Mouse (Mus musculus) heart, postnatal 36 days (tissue): ENCODE measurements around the gene Arfgap1. TPM values are rescaled to one million over a fixed set of nuclear protein-coding genes. Genes with fewer than 3 reads are reported as not detected.
A peak's percentile ranks its signal among the peaks of the same experiment; 100 is the strongest.

Source experiments
- DNase-seq, 2 experiments: peaks; one replicate each; pipeline ENCODE4 v3.0.0; 2021 to 2022
- intact Hi-C: fragments of 180-260 bp; cut with DNase I; formaldehyde crosslinking; loops from one replicate; pipeline ENCODE4 v1.15.1; 2025
- total RNA-seq, 2 experiments: library from RNA; stranded (reverse); gene quantifications; 2 replicates each; pipeline ENCODE4 v1.2.3; 2021

Arfgap1 gene
- total RNA-seq = 10 to 100 TPM; 31.2 to 37.0 TPM

DNA sequence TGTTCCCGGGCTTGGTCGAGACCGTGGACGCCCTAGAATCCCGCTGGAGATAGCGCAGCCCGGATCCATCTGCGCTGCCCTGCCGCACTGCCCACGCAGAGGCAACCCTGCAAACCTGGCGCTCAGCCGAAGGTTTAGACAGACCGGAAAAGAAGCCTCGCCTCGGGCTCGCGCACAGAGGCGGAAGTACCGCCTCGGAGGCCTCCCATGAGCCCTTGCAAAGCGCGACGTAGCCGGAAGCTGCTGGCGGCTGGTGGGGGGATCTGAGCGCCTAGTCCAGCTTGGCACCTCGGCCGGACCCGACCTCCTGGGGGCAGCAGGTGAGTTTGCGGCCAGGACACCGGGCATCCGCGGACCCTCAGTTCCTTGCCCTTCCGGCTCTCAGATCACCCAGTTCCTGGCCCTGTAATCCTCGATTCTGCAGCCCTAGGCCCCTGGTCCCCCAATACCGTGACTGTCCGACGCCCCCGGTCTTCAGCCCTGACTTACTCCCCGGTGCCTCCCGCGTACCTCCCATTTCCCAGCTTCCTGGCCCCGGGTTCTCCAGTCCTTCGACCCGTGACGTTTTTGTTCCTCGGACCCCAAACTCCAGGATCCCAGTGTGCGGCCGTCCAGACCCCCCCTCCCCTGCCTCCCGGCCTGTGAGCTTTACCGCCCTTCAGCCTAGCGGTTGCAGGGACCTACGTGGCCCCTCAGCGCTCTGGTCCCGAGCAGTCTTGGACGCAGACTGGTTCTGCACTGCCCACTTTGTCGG is at the start of gene Arfgap1:
Arfgap1 (plus strand) TSS at position 216 of the 754 bp plus-strand sequence.
- intact Hi-C loops = no loop called here
- DNase-seq = peak; percentile 93 to 94

DNA sequence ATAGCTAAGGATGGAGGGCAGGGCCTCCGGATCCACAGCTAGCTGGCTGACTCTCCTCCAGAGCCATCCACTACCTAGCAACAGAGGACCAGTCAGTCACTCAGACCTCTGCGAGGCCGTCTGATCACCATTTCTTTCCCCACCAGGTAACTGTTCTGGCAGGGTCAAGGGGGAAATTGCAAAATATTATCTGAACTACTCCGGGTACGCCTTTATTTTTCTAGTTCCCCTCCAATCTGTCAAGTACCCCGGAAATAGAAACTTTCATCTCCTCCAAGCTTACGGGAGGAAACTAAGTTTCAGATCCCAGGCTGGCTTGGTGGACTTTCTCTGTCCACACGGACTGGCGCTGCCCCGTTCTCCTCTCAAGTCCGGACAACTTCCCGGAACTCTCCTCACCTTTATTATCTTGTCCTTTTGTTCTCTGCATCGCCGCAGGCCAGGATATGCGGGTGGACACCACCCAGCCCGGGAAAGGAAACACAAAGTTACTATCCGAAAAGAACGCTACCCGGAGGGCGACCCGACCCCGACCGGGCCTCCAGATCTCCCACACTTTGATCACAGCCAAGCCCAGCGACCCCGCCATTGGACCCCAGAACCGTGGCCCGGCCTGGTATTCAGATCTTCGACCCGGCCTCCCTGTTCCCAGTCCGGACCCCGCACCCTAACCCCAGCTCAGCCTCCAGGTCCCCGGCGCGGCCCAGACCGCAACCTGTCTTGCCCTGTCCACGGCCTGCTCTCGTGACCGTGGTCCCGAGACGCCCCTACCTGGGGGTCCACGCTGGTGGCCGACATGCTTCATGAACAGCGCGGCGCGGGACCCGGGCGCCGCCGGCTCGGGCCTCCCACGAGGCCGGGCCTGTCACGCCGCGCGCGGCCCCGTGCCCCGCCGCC is 46.9 kb upstream of the Arfgap1 start:
- no peak for DNase-seq
- intact Hi-C loops = no loop called here

DNA sequence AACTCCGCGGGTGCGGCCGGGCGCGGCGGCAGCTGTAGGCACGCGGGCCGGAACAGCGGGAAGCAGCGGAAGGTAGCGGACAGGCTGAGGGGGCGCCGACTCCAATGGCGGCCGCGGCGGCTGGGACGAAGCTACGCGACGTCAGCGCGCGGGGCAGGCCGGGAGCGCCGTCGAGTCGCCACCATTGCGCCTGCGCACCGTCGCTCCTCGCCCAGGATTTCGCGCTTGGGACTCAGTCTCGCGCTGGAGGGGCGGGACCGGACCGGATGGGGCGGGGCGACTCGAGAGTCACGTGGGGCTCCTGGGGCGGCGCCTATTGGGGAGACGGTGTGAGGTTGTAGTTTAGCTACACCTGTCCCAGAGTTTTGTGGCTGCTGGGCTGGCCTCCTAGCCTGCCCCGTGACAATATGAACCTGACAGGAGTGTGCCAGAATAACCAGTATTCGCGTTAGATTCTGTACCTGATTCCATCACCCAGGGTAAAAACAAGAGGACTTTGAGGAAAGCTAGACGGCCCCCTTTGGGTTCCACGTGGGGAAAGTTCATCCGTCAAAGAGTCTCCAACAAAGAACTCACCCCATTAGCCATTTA is 46.1 kb upstream of the Arfgap1 start, which contains the start of gene Ythdf1:
Ythdf1 (minus strand) TSS at position 140 of the 591 bp plus-strand sequence.
- intact Hi-C loops = no loop called here
- peak; percentile 97 to 99 for DNase-seq

DNA sequence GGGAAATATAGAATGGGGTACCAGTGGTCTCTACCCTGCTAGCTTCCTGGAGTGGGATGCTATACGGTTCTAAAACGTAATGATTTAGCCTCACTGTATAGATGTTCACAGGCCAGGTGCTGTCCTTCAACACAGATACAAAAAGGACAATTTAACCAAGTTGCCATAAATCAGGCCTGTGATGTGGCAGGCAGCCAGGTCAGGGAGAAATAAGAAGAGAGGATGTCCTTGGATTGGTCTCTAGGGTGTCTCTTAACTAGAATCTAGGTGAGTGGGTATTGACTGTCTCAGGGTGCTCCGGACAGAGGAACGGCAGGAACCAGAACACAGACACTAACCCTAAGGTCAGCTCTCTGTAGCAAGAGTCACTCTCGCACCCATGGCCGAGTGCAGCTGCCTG is 44.3 kb upstream of the Arfgap1 start:
- DNase-seq = no peak
- intact Hi-C loops = no loop called here

DNA sequence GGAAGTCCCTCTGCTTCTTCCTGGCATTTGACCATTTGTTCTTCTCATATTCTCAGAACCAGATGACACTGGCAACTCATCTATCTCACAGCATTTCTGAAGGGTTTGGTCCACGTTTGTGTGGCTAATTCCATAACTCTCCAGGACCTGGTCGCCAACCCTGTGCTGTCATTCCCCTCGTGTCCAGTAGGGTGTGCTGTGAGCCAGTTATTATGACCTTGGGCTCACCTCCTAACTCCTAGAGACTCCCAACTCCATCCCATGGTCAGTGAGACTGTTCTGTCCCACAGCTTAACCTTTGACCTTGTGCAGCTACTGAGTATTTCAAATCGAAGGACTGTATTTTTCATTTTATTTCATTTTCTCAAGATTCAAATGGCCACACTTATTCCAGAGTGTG is 41.8 kb upstream of the Arfgap1 start:
- intact Hi-C loops = loop anchor here (1.0 to 2.0 kb wide), 3 partner anchors 39 to 148 kb away; no protein-coding TSS in a partner anchor
- DNase-seq = peak; percentile 76 to 83

DNA sequence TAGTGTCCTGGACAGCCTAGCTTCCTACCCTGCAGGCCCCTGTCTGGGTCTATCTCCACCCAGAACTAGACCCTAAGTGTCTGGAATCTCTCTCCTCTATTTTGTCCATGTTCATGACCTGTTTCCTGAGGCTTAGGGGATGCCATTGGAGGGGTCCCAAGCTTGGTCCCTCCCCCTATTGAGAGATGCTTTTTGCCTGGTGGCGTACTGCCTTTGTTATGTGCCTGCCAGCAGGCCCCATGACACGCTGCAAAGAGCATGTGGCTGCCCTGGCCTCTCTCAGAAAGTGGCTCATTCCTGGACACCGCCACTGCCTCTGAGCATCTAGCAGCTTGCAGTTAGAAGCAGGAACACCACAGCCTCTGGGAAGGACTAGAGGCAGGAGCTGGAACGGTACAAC is 38.3 kb upstream of the Arfgap1 start, which contains the start of gene Birc7:
Birc7 (plus strand) TSS at position 301 of the 400 bp plus-strand sequence.
- intact Hi-C loops = no loop called here
- DNase-seq = no peak

DNA sequence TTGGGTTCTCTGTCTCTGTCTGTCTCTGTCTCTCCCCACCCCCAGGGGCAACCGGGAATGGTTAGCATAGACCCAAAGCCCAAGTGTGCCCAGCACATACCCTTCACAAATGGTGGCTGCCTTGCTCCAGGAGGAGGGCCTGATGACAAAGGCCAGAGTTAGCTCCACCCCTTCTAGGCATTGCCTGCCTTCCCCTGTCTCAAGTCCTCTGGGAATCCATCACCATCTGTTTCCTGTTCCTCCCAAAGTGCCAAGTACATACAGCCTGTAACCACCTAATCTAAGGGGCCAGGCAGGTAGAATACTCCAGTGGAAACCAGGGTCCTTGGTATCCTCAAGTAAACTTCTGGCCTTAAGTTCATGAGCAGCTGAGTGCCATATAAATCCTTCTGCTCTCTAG is 34.6 kb upstream of the Arfgap1 start:
- intact Hi-C loops = no loop called here
- no peak for DNase-seq

DNA sequence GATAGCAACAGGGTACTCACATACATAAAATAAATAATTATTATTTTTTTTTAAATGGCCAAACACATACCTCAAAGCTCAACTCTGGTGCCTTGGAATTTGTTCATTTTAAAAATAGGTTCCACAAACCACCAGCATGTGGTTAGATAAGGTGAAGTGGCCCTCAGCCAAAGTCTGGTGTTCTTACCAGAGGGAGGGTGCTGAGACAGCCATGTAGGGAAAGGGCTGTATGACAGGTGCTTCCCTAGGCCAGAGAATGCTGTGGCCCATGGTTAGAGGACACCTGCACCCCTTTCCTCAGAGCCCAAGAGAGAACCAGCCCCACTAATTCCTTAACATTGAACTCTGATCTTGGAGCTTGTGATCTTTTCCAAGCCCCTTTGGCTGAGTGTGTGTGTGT is 26.8 kb upstream of the Arfgap1 start:
- intact Hi-C loops = no loop called here
- no peak for DNase-seq

DNA sequence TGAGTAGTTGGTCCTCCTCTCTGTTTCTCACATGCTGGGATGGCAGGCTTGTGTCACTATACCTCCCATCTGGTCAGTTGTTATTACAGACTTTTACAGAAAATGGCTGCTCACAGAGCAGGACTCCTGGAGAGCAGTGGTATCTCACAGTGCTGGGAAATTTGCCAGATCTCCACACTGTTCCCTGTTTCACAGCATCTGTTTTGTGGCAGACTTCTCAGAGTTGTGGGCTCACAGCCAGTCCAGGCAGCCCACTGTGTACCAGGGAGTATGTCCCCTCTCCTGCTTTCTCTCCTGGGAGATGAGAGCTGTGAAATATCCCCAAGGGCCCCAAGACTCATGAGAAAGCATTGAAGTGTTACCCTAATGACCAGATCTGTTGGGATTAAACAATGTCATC is 25.2 kb upstream of the Arfgap1 start:
- intact Hi-C loops = no loop called here
- DNase-seq = no peak

DNA sequence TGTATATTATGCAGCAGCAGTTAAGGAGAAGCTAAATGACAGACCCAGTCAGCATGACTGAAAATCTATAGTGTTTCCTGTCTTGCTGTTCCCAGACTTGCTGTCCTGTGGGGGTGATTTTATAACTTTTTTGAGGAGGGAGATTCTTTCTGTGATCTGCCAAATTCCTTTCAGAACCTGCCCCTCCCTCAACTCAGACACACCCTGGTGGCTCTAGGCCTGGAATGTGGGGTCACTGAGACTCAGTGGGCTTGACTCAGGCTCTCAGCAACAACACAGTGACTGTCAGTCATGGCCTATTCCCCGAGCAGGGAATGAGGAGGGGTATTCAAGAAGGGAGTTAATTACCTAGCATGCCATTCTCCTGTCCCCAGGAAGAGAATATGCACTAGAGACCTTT is 17.1 kb upstream of the Arfgap1 start:
- intact Hi-C loops = no loop called here

DNA sequence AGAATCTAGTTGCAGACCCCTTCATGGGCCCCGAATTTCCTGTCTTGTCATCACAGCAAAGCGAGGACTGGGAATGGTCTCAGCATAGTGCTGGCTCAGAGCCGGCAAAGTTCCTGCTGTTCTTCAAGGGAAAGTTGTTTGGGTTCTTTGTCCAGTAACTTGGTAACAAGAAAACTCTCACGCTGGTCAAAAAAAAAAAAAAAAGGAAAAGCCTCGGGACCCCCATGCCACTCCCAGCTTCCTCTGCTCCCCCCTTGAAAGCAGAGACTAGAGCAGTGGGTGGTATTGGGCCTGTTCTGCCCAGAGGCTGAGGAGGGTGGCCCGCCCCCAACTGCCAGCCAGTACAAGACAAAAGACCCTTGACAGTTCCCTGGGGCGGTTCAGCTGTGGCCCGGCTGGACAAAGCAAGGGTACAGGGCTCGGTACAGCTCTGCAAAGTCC is 14.3 kb upstream of the Arfgap1 start:
- intact Hi-C loops = no loop called here
- no peak for DNase-seq

More for the DNA sequence above, 17.1 kb upstream of the Arfgap1 start:
- no peak for DNase-seq

DNA sequence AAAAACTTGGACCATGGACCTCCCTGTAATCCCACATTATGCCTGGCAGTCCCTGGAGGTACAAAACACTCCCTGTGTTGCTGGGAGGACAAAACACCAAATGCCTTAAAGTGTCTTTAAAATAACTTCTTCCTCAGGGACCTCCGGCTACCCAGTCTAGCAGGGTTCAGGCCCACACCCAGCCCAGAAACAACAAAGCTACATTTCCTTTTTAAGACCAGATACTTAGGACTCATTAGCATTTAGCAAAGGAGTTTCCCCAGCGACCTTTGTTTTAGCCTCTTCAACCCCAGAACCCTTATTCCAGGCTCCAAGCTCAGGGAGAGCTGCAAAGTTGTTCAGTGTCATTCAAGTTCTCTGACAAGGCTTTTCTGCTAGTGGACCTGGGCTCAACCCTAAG is 13.4 kb upstream of the Arfgap1 start:
- no peak for DNase-seq
- intact Hi-C loops = no loop called here

DNA sequence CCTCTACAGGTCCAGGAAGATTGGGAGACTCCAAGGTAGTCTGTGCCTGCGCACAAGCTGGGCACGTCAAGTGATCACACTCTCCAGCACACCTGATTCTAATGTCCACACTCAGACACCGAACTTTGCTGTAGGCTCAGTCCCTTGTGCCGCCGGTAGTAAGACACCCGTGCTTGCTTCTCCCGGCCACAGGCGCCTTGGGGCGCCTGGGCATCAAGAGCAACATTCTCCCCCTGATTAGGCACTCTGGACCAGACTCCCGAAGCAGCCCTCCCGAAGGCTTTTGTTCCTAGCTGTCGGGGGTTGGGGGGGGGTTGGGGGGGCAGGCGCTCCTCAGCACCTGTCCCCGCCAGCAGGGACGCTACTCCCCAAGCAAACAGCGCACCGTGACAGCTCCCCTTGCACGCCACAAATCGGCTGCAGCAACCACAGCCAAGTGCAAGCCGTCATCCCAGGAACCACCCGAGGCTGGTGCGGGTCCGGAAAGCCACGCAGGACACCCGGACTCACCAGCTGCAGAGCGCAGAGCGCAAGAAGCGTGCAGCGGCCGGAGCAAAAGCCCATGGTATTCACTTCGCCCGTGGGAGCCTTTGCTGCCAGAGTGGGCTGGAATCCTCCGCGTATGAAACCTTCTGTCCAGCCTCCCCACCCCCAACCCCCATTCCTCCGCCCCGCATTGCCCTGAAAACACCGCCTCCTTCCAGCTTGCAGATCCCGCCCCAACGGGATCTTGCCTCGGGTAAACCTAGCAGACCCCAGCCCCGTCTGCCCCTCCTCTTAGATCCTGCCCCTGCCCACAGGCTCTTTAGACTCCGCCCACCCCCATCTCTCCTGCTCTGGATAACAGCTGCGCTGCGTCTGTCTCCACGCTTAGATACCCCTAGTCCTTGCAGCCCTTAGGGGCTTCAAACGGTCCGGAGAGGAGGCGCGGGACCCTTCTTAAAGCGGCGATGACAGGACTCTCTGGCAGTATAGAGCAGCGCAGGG is 12.7 kb upstream of the Arfgap1 start, which contains the start of gene Nkain4:
Nkain4 (minus strand) TSS at position 639 of the 987 bp plus-strand sequence.
- intact Hi-C loops = no loop called here
- DNase-seq = peak in 1 of 2 experiments; percentile 20

DNA sequence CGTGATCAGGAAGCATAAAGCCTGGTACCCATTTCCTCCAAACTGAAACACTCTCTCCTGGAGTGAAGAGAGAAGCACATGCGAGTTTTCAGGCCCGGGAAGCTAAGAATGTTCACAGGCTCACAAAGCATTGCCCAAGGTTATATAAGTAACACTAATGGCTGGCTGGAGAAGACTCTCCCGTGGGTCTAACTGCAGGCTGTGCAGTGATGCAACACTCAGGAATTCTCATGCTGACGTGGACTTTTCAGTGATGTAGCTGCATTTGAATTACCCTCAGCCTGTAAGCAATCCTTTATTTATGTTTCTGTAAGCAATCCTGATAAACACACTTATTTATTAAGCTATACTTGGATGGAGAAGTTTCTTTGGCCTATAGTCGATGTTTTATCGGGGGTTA is 7.4 kb upstream of the Arfgap1 start:
- intact Hi-C loops = loop anchor here (5.0 kb wide), 1 partner anchor 152 kb away; no protein-coding TSS in a partner anchor
- no peak for DNase-seq

DNA sequence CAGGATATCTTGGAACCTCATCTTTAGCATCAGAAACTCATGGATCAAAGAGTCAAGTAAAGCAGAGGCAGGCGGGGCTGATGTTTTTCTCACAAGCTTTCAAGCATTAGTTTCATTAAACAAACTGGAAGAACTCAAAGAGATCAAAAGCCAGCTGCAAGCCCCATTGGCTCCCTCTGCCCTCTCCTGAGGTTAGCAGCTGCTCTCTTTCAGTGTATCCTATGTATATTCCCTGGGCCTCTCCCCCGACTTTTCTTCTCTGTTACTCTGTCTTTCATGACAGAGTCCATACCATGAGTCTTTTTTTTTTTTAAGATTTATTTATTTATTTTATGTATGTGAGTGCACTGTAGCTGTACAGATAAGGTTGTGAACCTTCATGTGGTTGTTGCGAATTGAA is 6.8 kb upstream of the Arfgap1 start:
- DNase-seq = no peak
- intact Hi-C loops = loop anchor here (5.0 kb wide), 1 partner anchor 153 kb away; no protein-coding TSS in a partner anchor

DNA sequence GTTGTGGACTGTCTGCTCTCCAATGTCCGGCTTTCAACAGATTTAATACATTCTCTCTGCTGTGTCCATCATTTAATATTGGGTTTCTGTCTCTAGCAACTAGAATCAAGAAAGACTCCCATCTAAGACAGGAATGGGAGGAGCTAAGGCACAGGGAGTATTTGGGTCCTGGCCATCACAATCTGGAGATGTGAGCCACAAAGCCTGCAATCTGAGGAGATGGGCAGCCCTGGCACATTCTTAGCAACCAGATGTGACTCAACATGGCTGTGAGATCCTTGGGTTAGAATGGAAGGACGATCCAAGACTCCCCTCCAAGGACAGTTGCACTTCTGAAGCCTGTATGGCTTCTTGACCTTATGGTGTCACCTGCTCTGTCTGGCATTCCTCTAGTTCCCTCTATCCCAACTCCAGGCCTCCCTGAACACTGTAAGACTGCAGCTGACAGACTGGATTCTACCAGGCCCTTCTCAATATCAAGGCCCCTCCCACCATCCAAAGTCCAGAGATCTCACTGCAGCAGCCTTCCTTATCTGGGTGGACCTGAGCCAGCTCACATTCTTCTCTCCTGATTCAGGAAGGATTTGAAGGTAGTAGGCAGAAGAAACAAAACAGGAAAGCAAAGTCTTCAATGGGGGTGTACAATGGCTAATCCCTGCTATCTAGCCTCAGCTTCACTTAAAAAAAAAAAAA is 4.3 kb upstream of the Arfgap1 start:
- intact Hi-C loops = loop anchor here (5.0 kb wide), 1 partner anchor 155 kb away; no protein-coding TSS in a partner anchor
- no peak for DNase-seq

DNA sequence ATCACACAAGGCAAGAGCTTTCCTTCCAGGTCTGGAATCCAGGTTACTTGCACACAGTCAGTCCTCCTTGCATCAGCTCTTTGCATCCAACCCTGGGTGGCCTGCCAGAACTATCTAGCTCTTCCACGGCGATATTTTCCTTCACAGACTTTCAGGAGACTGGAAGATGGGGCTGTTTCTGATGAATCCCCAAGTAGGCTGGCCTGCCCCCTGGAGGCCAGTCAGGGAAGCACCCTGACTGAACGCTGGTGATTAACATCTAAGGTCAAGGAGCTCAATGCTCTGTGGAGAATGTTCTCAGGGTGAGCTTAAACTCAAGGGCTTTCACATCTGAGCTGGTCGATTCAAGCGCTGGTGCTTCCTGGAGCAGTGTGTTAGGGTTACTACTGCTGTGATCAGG is 3.1 kb upstream of the Arfgap1 start:
- intact Hi-C loops = loop anchor here (1.0 to 5.0 kb wide), 2 partner anchors 39 to 157 kb away; no protein-coding TSS in a partner anchor
- peak; percentile 75 to 82 for DNase-seq

DNA sequence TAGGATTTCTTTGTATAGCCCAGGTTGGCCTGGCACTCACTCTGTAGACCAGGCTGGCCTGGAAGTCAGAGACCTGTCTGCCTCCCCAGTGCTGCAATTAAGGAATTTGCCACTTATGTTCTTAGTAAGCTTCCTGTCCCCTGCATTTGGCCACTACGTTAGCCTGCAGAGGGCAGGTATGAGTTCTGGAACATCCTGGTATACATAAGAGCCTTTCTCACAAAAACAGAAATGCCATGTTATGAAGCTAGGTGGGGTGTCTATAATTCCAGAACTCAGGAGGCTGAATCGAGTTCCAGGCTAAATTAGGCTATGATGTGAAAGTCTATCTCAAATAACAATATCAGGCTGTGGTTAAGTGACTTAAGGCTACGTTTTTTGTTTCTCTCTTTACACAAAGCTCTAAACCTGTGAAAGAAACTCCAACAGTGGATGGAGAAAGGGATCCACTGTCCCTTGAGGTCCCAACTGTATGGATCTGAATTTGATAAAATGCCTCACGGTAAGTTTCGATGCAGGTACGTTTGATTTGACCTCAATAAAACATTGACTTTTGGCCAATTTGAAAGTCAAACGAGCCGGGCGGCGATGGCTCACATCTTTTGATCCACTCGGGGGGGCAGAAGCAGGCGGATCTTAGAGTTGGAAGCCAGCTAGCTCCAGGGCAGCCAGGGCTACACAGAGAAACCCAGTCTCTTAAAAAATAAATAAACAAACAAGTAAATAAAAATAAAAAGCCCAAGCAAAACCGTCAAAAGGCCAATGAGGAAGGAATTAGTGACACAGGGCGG is 738 bp upstream of the Arfgap1 start:
- DNase-seq = no peak
- intact Hi-C loops = no loop called here
